Mouse (Mus musculus): ENCODE data around the gene Cdh23.

- TF ChIP-seq POLR2A (IDR thresholded peaks at IDR 0.05; ENCODE audit: borderline replicate concordance, extremely low read depth, insufficient read depth, insufficient read length, poor library complexity, severe bottlenecking) (no peak), CTCF (IDR thresholded peaks at IDR 0.05; ENCODE audit: borderline replicate concordance, extremely low read depth, insufficient read depth, insufficient read length) (no peak)
These were observed 249.1 kb downstream of the Cdh23 start for GRCm38 (mm10) chr10:60447186-60447585.

Data from brain, embryonic 14.5 days (tissue).